Mouse (Mus musculus) lung, postnatal 0 days (tissue): ENCODE data around the gene Muc1.

Source experiments
- CTCF ChIP-seq: IDR thresholded peaks from 2 replicates; pipeline ENCODE4 v1.5.1; 2016; ENCODE audit warnings: antibody characterized with exemption, mild to moderate bottlenecking
- EP300 ChIP-seq: IDR thresholded peaks from 2 replicates; pipeline ENCODE4 v1.6.1; 2016; ENCODE audit warnings: antibody characterized with exemption, mild to moderate bottlenecking, control low read depth

GRCm38 (mm10) chr3:89242331-89242895 lies 13.6 kb downstream of the Muc1 start:
- TF ChIP-seq CTCF: peak; percentile 87
- no peak for TF ChIP-seq EP300
